Mouse (Mus musculus): ENCODE data around the gene Myf5.

Myf5 gene

DNA sequence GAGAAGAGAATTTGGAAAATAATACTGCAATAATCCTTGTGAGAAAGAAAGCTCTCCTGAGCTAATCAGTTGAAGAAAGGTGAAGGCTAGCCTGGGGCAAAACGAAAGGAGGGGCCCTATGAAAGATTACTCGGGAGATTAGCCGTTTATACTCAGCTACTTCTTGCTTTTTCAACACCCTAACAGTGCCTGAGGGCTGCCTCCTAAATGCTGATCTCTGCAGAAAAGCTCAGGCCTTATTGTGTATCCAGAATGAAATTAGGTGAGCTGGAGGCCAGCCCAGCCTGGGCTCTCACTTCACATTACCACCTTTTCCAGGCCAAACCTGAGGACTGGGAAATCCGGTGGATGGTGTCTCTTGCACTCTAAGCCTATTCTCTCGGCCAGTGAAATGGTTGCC lies 49.0 kb downstream of the Myf5 start:
- intact Hi-C loops (cut with DNase I), result no loop called here

Small RNA genes lying within 50 kb of the gene (microRNA-seq; reads per million reads assigned to microRNA genes)
- 0 reads per million in 2 experiments for gene Gm44403
